15 mouse cellular contexts compared by ENCODE assay signal in the genomic region with DNA sequence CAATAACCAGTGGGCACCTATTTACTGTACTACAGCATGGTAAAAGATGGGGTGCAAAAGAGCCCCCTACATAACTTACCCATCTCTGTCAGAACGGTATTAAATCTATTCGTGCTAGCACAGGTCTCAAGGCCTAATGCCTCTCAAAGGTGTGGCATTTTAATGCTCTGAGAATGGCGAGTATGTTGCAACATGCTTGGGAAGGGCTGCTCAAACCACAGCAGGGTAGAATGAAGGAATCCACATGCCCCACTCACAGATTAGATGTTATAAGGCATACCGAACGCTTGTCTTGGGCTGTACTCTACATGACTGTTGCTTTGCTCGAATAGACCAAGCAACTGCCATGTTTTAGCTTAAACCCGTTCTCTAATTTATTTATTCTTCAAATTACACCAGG.
"Had no signal": no experiment of that assay in that cellular context is flagged by ENCODE, and none has a peak within 500 bp of the region (broad histone marks: within the 10 kb centered on the region; RNA-seq: fewer than 3 reads in every experiment).

No protein-coding gene starts in this region.

- DNase-seq: lung, adult 18-20 months; lung, embryonic 14.5 days; lung, postnatal 14 days; lung, postnatal 4 days; midbrain, embryonic 14.5 days; right cerebral cortex, postnatal 25 days; right cerebral cortex, postnatal 4 days; spleen, adult 18-20 months; thymus, adult 18-20 months; thymus, postnatal 14 days; thymus, postnatal 36 days had no signal

- H3K36me3 ChIP-seq: midbrain, embryonic 10.5 days; midbrain, embryonic 12.5 days; neural tube, embryonic 12.5 days had no signal

- H3K4me2 ChIP-seq: lung, embryonic 14.5 days; midbrain, embryonic 12.5 days; neural tube, embryonic 12.5 days had no signal

- H3K27ac ChIP-seq: liver, embryonic 14.5 days; midbrain, embryonic 10.5 days; midbrain, embryonic 12.5 days; neural tube, embryonic 12.5 days had no signal

- H3K4me3 ChIP-seq: midbrain, embryonic 10.5 days; midbrain, embryonic 12.5 days; neural tube, embryonic 12.5 days had no signal

- H3K27me3 ChIP-seq: neural tube, embryonic 12.5 days had no signal

- H3K9ac ChIP-seq: liver, embryonic 14.5 days; lung, embryonic 14.5 days; midbrain, embryonic 12.5 days; neural tube, embryonic 12.5 days had no signal

- H3K9me3 ChIP-seq: midbrain, embryonic 10.5 days; midbrain, embryonic 12.5 days; neural tube, embryonic 12.5 days had no signal
